Mouse (Mus musculus) embryonic facial prominence, embryonic 14.5 days (tissue): ENCODE measurements around the gene Ifnab. TPM values are rescaled to one million over a fixed set of nuclear protein-coding genes. Genes with fewer than 3 reads are reported as not detected.

Source experiments
- ATAC-seq: fragments of 200-750 bp; cut with Nextera tagmentation; 2 replicates; pipeline ENCODE4 v1.8.0; 2017; ENCODE audit warnings: low read depth, moderate number of reproducible peaks, moderate TSS enrichment
- DNase-seq: peaks from one replicate; pipeline ENCODE4 v3.0.0-alpha.2; 2015; ENCODE audit warnings: low spot score
- H3K27ac ChIP-seq: fragments of 300-500 bp; sonication (generic); replicated peaks from 2 replicates; pipeline ENCODE4 v1.5.1; 2014; ENCODE audit warnings: low read depth, mild to moderate bottlenecking, low read length, moderate library complexity
- H3K27me3 ChIP-seq: fragments of 300-500 bp; sonication (generic); replicated peaks from 2 replicates; pipeline ENCODE4 v1.6.1; 2014; ENCODE audit warnings: low read length; ENCODE audit not compliant: control insufficient read depth, insufficient read depth
- H3K36me3 ChIP-seq: fragments of 300-500 bp; sonication (generic); 2 replicates; pipeline ENCODE4 v1.6.1; 2014; ENCODE audit warnings: low read length, mixed read lengths; ENCODE audit not compliant: control insufficient read depth, insufficient read depth
- H3K4me1 ChIP-seq: fragments of 300-500 bp; sonication (generic); 2 replicates; pipeline ENCODE4 v1.6.1; 2014; ENCODE audit warnings: antibody characterized with exemption, low read length; ENCODE audit not compliant: control insufficient read depth, insufficient read depth
- H3K4me2 ChIP-seq: fragments of 300-500 bp; sonication (generic); 2 replicates; pipeline ENCODE4 v1.6.1; 2014; ENCODE audit warnings: low read depth, mild to moderate bottlenecking, low read length, moderate library complexity, mixed read lengths
- H3K4me3 ChIP-seq: fragments of 300-500 bp; sonication (generic); 2 replicates; pipeline ENCODE4 v1.5.1; 2014; ENCODE audit warnings: low read depth, mild to moderate bottlenecking, low read length
- H3K9ac ChIP-seq: fragments of 300-500 bp; sonication (generic); 2 replicates; pipeline ENCODE4 v1.6.1; 2014; ENCODE audit warnings: low read depth, mild to moderate bottlenecking, low read length, moderate library complexity, mixed read lengths
- H3K9me3 ChIP-seq: fragments of 300-500 bp; sonication (generic); 2 replicates; pipeline ENCODE4 v1.6.1; 2016; ENCODE audit warnings: low read length; ENCODE audit not compliant: control insufficient read depth
- WGBS: fragments of 180-500 bp; shearing (Covaris S2); extraction: QIAGEN DNeasy Blood & Tissue Kit; methylation state at CpG from one replicate; pipeline ENCODE4 v1.1.7; 2014; 5-methylcytosine and 5-hydroxymethylcytosine counted together
- polyA plus RNA-seq: library from polyadenylated mRNA; unstranded; fragments of >200 nt; fragmentation: Nextera tagmentation; extraction: Ambion mirVana; gene quantifications from 2 replicates; pipeline ENCODE4 v1.2.1, GENCODE M21; 2014

The Ifnab gene
- polyA plus RNA-seq, 1 experiment from 2014 or later = not detected

- H3K4me2 ChIP-seq = no peak overlapping the region
- H3K27ac ChIP-seq = no peak overlapping the region
- H3K36me3 ChIP-seq = no peaks in the 10 kb centered on the region
- H3K4me3 ChIP-seq = no peak overlapping the region
- H3K27me3 ChIP-seq = no peaks in the 10 kb centered on the region
- no peak for ATAC-seq
- H3K9ac ChIP-seq = no peak overlapping the region
- DNase-seq = peak; percentile 19
- 22% methylated on average over 2 of the region's 2 CpGs for WGBS
- no peaks in the 10 kb centered on the region for H3K4me1 ChIP-seq
- H3K9me3 ChIP-seq = no peaks in the 10 kb centered on the region
Measured at GRCm38 (mm10) chr4:88642526-88642925, 48.6 kb downstream of the Ifnab start.

- 12% methylated on average over 11 of the region's 11 CpGs for WGBS
- ATAC-seq (peak; percentile 96), DNase-seq (peak; percentile 97)
- H3K9me3 ChIP-seq = no peaks in the 10 kb centered on the region
- no peaks in the 10 kb centered on the region for H3K4me1 ChIP-seq
- no peaks in the 10 kb centered on the region for H3K27me3 ChIP-seq
- peak overlapping the region; percentile 50 for H3K9ac ChIP-seq
- H3K4me2 ChIP-seq = peak overlapping the region; percentile 55
- H3K27ac ChIP-seq = no peak overlapping the region
- peak overlapping the region; percentile 36 for H3K4me3 ChIP-seq
- H3K36me3 ChIP-seq = no peaks in the 10 kb centered on the region
Measured at GRCm38 (mm10) chr4:88641077-88641831, 49.9 kb downstream of the Ifnab start.

GRCm38 (mm10) chr4:88640704-88641076, 50.5 kb downstream of the Ifnab start:
- DNase-seq (no peak), ATAC-seq (no peak)
- Histone ChIP-seq H3K27me3 (no peaks in the 10 kb centered on the region), H3K36me3 (no peaks in the 10 kb centered on the region), H3K27ac (no peak overlapping the region), H3K9me3 (no peaks in the 10 kb centered on the region), H3K9ac (peak overlapping the region; percentile 50), H3K4me2 (peak overlapping the region; percentile 55), H3K4me1 (no peaks in the 10 kb centered on the region), H3K4me3 (peak overlapping the region; percentile 36)
- WGBS = 54% methylated on average over 8 of the region's 8 CpGs

Other genes starting within 250 kb of the Ifnab start
- not detected in 2 replicates for gene Ifnb1, start 168.6 kb downstream of the Ifnab start, polyA plus RNA-seq
- gene Ifna15, start 133.1 kb downstream of the Ifnab start, polyA plus RNA-seq = not detected in 2 replicates
- not detected in 2 replicates for gene Ifna14, start 119.6 kb downstream of the Ifnab start, polyA plus RNA-seq
- gene Ifna9, start 99.0 kb downstream of the Ifnab start, polyA plus RNA-seq = not detected in 2 replicates
- not detected in 2 replicates for gene Ifna12, start 88.0 kb downstream of the Ifnab start, polyA plus RNA-seq
- gene C87499, start 56.9 kb downstream of the Ifnab start, polyA plus RNA-seq = not detected in 2 replicates
- not detected in 2 replicates for gene Ifna13, start 46.9 kb downstream of the Ifnab start, polyA plus RNA-seq
- gene Ifna16, start 14.4 kb downstream of the Ifnab start, polyA plus RNA-seq = not detected in 2 replicates
- gene Ifna2, start 7.4 kb downstream of the Ifnab start, polyA plus RNA-seq = not detected in 2 replicates
- gene Gm26566, start 30.4 kb upstream of the Ifnab start, polyA plus RNA-seq = 1.2 and 2.0 TPM in 2 replicates
- gene Klhl9, start 31.1 kb upstream of the Ifnab start, polyA plus RNA-seq = 126 and 129 TPM in 2 replicates
- not detected in 2 replicates for gene Gm13271, start 63.5 kb upstream of the Ifnab start, polyA plus RNA-seq
- gene Gm13283, start 68.8 kb upstream of the Ifnab start, polyA plus RNA-seq = 0.17 and 0.28 TPM in 2 replicates
- gene Gm13290, start 82.5 kb upstream of the Ifnab start, polyA plus RNA-seq = 0.48 TPM in 1 of 2 replicates, not detected in the other
- gene Gm13289, start 85.6 kb upstream of the Ifnab start, polyA plus RNA-seq = not detected in 2 replicates
- not detected in 2 replicates for gene Gm13272, start 88.5 kb upstream of the Ifnab start, polyA plus RNA-seq
- gene Ifnz, start 90.8 kb upstream of the Ifnab start, polyA plus RNA-seq = 0.16 and 0.31 TPM in 2 replicates
- gene Gm13276, start 94.3 kb upstream of the Ifnab start, polyA plus RNA-seq = not detected in 2 replicates
- not detected in 2 replicates for gene Gm13277, start 97.3 kb upstream of the Ifnab start, polyA plus RNA-seq
- not detected in 2 replicates for gene Gm13278, start 100.2 kb upstream of the Ifnab start, polyA plus RNA-seq
- not detected in 2 replicates for gene Gm13275, start 103.1 kb upstream of the Ifnab start, polyA plus RNA-seq
- not detected in 2 replicates for gene Gm13279, start 106.0 kb upstream of the Ifnab start, polyA plus RNA-seq
- 0.67 and 0.74 TPM in 2 replicates for gene Gm13285, start 108.3 kb upstream of the Ifnab start, polyA plus RNA-seq
- 0.54 TPM in 1 of 2 replicates, not detected in the other for gene Gm13287, start 111.9 kb upstream of the Ifnab start, polyA plus RNA-seq
- 0.21 TPM in 1 of 2 replicates, not detected in the other for gene Gm13288, start 114.2 kb upstream of the Ifnab start, polyA plus RNA-seq
- gene Ifna7, start 124.9 kb upstream of the Ifnab start, polyA plus RNA-seq = not detected in 2 replicates
- gene Ifna11, start 128.6 kb upstream of the Ifnab start, polyA plus RNA-seq = not detected in 2 replicates
- not detected in 2 replicates for gene Ifna6, start 136.1 kb upstream of the Ifnab start, polyA plus RNA-seq
- not detected in 2 replicates for gene Ifna5, start 144.2 kb upstream of the Ifnab start, polyA plus RNA-seq
- not detected in 2 replicates for gene Ifna4, start 150.5 kb upstream of the Ifnab start, polyA plus RNA-seq
- gene Ifna1, start 158.7 kb upstream of the Ifnab start, polyA plus RNA-seq = not detected in 2 replicates
- not detected in 2 replicates for gene Ifne, start 188.8 kb upstream of the Ifnab start, polyA plus RNA-seq